Mouse (Mus musculus) lung, adult 2 months (tissue): ENCODE measurements around the gene Chd2.

Experiments used
- CTCF ChIP-seq: fragments of 200-500 bp; IDR thresholded peaks from 2 replicates; pipeline ENCODE4 v1.5.1; 2011; ENCODE audit warnings: mild to moderate bottlenecking, low read length, control low read depth; ENCODE audit not compliant: insufficient read depth
- POLR2A ChIP-seq: fragments of 200-500 bp; IDR thresholded peaks from 2 replicates; pipeline ENCODE4 v1.6.1; 2011; ENCODE audit warnings: low read depth, mild to moderate bottlenecking, control low read depth, low read length, borderline replicate concordance; ENCODE audit errors: extremely low read depth

GRCm38 (mm10) chr7:73398319-73398718 is 143.3 kb downstream of the Chd2 start:
- no peak for TF ChIP-seq CTCF
- TF ChIP-seq POLR2A: no peak
